Mouse (Mus musculus) inflammation-experienced regulatory T-cells, adult 6 months (primary cell): ENCODE measurements around the gene Laptm5. TPM values are rescaled to one million over a fixed set of nuclear protein-coding genes. Genes with fewer than 3 reads are reported as not detected.

Experiments used
- ATAC-seq: one replicate; pipeline ENCODE4 v1.8.0; 2017
- polyA plus RNA-seq, 3 experiments: library from polyadenylated mRNA; unstranded; fragments of 100-300 nt; shearing (Covaris generic); gene quantifications; one replicate each; pipeline ENCODE4 v1.2.1; 2017

Gene Laptm5
- polyA plus RNA-seq, 3 experiments from 2014 or later: 1,760 to 2,043 (median 1,985) TPM

GRCm38 (mm10) chr4:130920951-130921693 is 8.2 kb downstream of the Laptm5 start:
- ATAC-seq: peak; percentile 73

GRCm38 (mm10) chr4:130921986-130922385 is 9.1 kb downstream of the Laptm5 start:
- ATAC-seq: peak; percentile 35

GRCm38 (mm10) chr4:130926274-130926673 is 13.3 kb downstream of the Laptm5 start:
- ATAC-seq: no peak

GRCm38 (mm10) chr4:130927821-130928220 is 14.9 kb downstream of the Laptm5 start:
- no peak for ATAC-seq

GRCm38 (mm10) chr4:130942644-130943043 is 29.7 kb downstream of the Laptm5 start:
- no peak for ATAC-seq

- no peak for ATAC-seq
These were observed 31.2 kb downstream of the Laptm5 start, which contains the start of gene Matn1 for GRCm38 (mm10) chr4:130944112-130944511. TSS of gene Matn1 (plus strand) at chr4:130944385.

- ATAC-seq: no peak
These were observed 31.9 kb downstream of the Laptm5 start for GRCm38 (mm10) chr4:130944779-130945178.

GRCm38 (mm10) chr4:130947094-130947647 is 34.2 kb downstream of the Laptm5 start:
- ATAC-seq: peak; percentile 43

- no peak for ATAC-seq
These were observed 37.0 kb downstream of the Laptm5 start for GRCm38 (mm10) chr4:130949821-130950384.

GRCm38 (mm10) chr4:130952531-130952930 is 39.6 kb downstream of the Laptm5 start:
- ATAC-seq: peak; percentile 63

- no peak for ATAC-seq
These were observed 44.2 kb downstream of the Laptm5 start for GRCm38 (mm10) chr4:130957156-130957555.

- no peak for ATAC-seq
These were observed 45.9 kb downstream of the Laptm5 start for GRCm38 (mm10) chr4:130958812-130959211.

GRCm38 (mm10) chr4:130959678-130960077 is 46.8 kb downstream of the Laptm5 start:
- no peak for ATAC-seq

GRCm38 (mm10) chr4:130960118-130960734 is 47.3 kb downstream of the Laptm5 start:
- peak; percentile 52 for ATAC-seq

- no peak for ATAC-seq
These were observed 58.4 kb downstream of the Laptm5 start for GRCm38 (mm10) chr4:130971278-130971677.

GRCm38 (mm10) chr4:130972421-130972829 is 59.5 kb downstream of the Laptm5 start:
- no peak for ATAC-seq

- ATAC-seq: no peak
These were observed 60.7 kb downstream of the Laptm5 start for GRCm38 (mm10) chr4:130973332-130974263.

GRCm38 (mm10) chr4:130978981-130979380 is 66.1 kb downstream of the Laptm5 start:
- no peak for ATAC-seq

- no peak for ATAC-seq
These were observed 71.7 kb downstream of the Laptm5 start for GRCm38 (mm10) chr4:130984416-130985182.
